Mouse (Mus musculus) layer of hippocampus, adult 8-10 months (tissue): Measurements from ENCODE around the gene Cyp11a1. TPM values are rescaled to one million over a fixed set of nuclear protein-coding genes. Genes with fewer than 3 reads are reported as not detected.

Experiments
- DNase-seq, 2 experiments: peaks; one replicate each; pipeline ENCODE4 v3.0.0; 2022; ENCODE audit warnings: low spot score in 2 of 2
- total RNA-seq, 4 experiments: library from RNA; stranded (reverse); gene quantifications; 2 replicates each; pipeline ENCODE4 v1.2.4; 2022

The Cyp11a1 gene
- total RNA-seq, 4 experiments from 2014 or later, result 2.4 to 4.6 (median 3.1) TPM

- DNase-seq, result no peak
Observed at GRCm38 (mm10) chr9:58003272-58003671, 2.9 kb upstream of the Cyp11a1 start.

- no peak for DNase-seq
Observed at GRCm38 (mm10) chr9:58008336-58009014, 2.3 kb downstream of the Cyp11a1 start.

- peak; percentile 58 to 60 for DNase-seq
Observed at GRCm38 (mm10) chr9:58009015-58009362, 2.8 kb downstream of the Cyp11a1 start.

GRCm38 (mm10) chr9:58009588-58009987 is 3.4 kb downstream of the Cyp11a1 start:
- DNase-seq, result no peak

DNA sequence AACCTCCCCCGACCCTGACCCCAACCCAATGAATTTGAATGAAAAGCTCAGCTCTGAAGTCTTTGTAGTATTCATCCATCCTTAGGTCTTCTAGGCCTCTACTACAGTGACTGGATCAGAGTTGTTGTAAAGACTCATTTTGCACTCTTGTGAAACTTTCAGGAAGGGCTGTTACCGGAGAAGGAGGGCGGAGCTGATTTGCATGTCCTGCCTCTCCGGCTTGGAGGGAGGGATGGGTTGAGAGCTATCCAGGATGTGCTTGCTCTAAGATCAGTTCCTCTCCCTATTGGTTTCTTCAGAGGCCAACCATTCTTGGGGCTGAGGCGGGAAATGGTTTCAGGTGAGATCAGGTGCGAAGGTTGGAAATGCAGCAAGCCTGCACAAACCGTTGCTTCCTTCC is 4.8 kb downstream of the Cyp11a1 start:
- no peak for DNase-seq

DNA sequence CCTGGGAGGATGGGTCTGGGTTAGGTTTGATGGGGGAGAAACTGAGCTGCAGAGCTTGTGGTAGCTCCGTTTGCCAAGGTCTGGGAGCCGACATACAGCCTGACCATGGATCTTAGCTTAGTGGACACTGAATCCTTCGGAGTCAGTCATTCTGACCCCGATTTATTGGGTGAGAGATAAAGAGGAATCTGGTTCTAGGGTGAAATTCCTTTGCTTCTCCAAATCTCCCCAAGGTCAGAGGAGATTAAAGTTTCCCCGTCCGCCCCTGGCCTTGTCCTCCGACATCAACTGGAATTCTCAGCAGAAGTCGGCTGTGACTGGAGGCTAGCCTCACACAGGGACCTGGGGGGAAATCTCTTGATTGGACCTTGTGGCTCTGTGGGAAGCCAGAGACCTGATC is 5.3 kb downstream of the Cyp11a1 start:
- DNase-seq, result no peak

- no peak for DNase-seq
Observed at GRCm38 (mm10) chr9:58012486-58012885, 6.3 kb downstream of the Cyp11a1 start.

DNA sequence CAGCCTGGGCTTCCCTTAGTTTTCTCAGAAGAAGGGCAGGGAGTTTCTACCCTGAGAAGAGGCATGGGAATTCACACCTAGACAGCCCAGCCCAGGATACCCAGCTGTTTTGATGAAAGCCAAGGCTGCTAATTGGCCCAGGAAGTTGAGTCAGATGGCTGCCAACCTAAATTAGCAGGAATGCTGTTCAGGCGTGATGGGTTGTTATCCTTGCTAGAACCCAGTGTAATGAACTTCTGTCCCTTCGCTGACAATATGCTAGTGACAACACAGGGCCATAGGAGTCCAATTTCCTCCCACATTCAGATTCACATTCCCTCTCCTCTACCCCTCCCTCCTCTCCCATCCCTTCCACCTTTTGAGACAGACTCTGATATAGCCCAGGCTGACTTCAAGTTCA is 6.7 kb downstream of the Cyp11a1 start:
- no peak for DNase-seq

DNA sequence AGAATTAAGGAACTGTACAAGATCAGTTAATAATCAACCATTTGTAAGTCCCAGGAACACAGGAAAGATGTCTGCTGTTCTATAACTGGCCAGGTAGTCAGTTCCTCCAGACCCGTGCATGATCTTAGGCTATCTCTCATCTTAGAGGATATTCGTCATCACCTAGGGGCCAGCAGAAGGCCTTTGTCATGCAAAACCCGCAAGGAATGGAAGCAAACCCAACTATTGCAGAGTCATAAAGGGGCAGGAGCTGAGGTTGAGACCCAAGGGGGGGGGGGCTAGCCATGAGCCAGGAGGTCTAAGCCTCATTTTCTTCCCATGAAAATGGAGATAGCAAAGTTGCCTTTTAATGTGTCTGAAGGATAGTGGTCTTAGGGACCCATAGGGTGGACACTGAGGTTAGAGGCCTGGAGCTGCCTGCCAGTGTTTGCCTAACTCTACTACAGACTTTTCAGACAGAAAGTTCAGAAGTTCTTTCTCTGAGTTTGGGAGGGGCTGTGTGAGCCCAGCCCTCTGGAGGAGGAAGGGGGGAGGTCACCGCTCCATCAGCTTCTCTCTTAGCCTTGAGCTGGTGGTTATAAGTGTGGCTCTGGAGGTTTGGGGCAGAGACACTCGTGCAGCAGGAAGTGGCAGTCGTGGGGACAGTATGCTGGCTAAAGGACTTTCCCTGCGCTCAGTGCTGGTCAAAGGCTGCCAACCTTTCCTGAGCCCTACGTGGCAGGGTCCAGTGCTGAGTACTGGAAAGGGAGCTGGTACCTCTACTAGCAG is 8.4 kb downstream of the Cyp11a1 start:
- no peak for DNase-seq

GRCm38 (mm10) chr9:58015856-58016255 is 9.6 kb downstream of the Cyp11a1 start:
- DNase-seq, result no peak

GRCm38 (mm10) chr9:58016962-58017361 is 10.8 kb downstream of the Cyp11a1 start:
- no peak for DNase-seq

GRCm38 (mm10) chr9:58018385-58018784 is 12.2 kb downstream of the Cyp11a1 start:
- no peak for DNase-seq

- DNase-seq, result no peak
Observed at GRCm38 (mm10) chr9:58025995-58026394, 19.8 kb downstream of the Cyp11a1 start.

- no peak for DNase-seq
Observed at GRCm38 (mm10) chr9:58027426-58028180, 21.4 kb downstream of the Cyp11a1 start.

DNA sequence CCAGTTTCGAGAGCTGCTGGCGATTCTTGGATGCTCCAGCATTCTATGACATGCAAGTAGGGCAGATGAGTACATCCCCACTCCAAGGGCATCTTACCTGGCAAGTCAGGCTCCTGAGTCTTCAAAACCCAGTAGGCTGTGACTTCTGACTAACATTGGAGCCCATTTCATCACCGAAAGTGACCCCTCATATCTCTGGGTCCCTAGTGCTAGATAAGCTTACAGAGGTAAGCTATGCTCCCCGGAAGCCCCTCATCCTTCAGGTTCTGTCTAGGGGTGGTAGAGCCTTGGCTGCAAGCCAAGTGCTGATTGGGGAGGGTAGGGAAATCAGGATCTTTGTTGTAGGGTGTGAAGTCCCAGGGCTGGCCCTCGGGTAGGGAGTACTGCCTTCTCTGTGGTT is 22.6 kb downstream of the Cyp11a1 start:
- no peak for DNase-seq

DNA sequence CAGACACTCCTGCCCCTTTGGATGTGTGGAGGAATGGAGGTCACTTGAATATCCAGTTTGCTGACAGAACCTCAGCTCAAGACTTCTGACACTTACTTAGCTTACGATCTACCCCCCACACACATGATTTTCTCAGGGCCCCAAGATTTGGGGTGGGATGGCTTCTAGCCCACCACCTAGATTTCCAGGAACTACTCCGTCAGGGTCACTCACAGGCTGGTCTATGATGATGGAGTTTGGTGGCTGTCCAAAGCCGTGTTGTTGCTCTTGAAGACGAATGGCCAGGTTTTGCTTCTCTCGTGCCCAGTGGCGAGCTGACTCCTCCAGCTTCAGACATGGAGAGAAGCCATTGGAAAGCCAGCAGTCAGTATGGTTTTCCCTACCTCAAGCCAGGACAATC is 23.4 kb downstream of the Cyp11a1 start:
- DNase-seq, result no peak

- DNase-seq, result no peak
Observed at GRCm38 (mm10) chr9:58031895-58032294, 25.7 kb downstream of the Cyp11a1 start.

- peak; percentile 73 for DNase-seq
Observed at GRCm38 (mm10) chr9:58035519-58035918, 29.3 kb downstream of the Cyp11a1 start.

DNA sequence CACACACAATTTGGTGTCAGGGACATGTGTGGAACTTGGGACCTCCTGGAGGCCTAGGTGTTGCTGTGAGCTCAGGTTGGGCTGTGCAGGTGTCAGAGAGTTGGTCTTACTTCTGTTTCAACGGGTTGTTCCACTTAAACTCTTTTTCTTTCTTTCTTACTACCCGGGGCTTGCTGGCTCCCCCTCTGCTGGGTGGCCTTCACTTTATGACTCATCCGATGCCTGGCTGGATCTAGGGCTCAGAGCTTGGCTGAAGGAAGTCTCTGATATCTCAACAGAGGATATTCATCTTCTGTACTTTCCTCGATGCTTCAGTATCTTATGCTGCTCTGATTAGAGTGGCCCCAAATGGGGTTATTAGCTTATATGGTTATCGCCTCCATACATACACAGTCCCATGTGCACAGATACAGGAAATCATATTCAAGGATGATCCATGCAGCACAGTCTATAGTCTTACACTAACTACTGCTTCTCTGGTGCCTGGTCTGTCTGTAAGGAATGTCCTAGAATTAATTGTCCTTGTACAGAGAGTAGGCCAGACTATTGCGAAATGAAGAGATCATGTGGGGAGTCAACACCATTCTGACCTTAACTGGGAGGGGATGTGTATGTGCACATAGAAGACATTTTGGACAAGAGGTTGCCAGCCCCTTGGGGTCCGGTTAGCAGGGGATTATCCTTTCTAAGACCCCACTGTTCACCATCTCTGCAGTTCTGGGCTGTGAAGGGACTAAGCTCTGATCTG is 29.9 kb downstream of the Cyp11a1 start:
- no peak for DNase-seq

- DNase-seq, result no peak
Observed at GRCm38 (mm10) chr9:58036961-58037360, 30.8 kb downstream of the Cyp11a1 start.

GRCm38 (mm10) chr9:58038500-58039168 is 32.4 kb downstream of the Cyp11a1 start:
- DNase-seq, result peak; percentile 59 to 78
